Mouse (Mus musculus): ENCODE measurements at regions not wholly inside any gene's neighbourhood (a gene's known extent, or its start where the extent isn't known, plus 50 kb on each side); places are given as distances from the start of the nearest gene placed in this dataset.

DNA sequence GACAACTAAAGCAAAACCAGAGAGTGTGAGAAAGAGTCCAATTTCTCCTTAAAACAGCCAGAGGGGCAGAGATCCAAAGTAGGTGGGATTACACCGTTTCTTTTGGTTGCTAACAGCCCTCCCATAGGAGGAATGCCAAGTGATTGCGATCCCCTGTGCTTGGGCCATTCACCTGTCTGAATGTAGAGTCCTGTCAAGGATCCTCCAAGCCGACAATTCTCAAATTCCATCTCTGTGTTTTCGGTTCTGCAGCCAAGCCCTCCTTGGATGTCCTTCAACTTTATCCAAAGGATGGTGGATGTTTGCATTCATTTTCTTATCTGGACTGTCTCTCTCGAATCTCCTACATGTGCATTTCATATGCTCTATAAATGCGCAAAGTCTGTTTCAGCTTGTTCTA, 355.3 kb upstream of the Klf4 start:
- Histone ChIP-seq H3K4me1 (no peaks in the 10 kb centered on the region), H3K9me3 (replicated peaks) (no peaks in the 10 kb centered on the region), H3K4me3 (no peak overlapping the region), H3K36me3 (no peaks in the 10 kb centered on the region), H3K27me3 (ENCODE audit: low read depth, poor library complexity, severe bottlenecking) (no peaks in the 10 kb centered on the region), H3K27ac (no peak overlapping the region)
- 92% methylated on average over 6 of the region's 6 CpGs for WGBS
- no peak for DNase-seq (ENCODE audit: low spot score)

DNA sequence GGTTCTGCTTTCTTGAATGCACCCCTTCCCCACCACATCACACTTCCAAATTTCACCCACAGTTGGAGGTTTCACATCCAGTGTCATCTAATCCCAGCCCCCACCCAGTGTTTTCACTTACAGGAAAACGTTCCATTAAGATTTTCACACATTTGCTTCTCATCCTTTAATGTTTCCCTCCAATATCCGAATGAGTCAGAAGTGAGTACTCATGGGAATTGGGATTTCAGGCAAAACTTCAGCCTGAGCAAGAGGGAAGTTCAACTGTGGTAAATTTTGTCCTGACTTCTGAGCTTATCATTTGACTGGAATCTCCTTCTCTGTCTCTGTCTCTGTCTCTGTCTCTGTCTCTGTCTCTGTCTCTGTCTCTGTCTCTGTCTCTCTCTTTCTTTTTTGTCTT, 350.3 kb upstream of the Klf4 start:
- no peaks in the 10 kb centered on the region for H3K4me1 ChIP-seq
- WGBS = 58% methylated on average over 2 of the region's 2 CpGs
- no peak for DNase-seq (ENCODE audit: low spot score)
- H3K27me3 ChIP-seq (ENCODE audit: low read depth, poor library complexity, severe bottlenecking) = no peaks in the 10 kb centered on the region
- H3K9me3 ChIP-seq (replicated peaks) = no peaks in the 10 kb centered on the region
- H3K27ac ChIP-seq = no peak overlapping the region
- H3K36me3 ChIP-seq = no peaks in the 10 kb centered on the region
- H3K4me3 ChIP-seq = no peak overlapping the region

DNA sequence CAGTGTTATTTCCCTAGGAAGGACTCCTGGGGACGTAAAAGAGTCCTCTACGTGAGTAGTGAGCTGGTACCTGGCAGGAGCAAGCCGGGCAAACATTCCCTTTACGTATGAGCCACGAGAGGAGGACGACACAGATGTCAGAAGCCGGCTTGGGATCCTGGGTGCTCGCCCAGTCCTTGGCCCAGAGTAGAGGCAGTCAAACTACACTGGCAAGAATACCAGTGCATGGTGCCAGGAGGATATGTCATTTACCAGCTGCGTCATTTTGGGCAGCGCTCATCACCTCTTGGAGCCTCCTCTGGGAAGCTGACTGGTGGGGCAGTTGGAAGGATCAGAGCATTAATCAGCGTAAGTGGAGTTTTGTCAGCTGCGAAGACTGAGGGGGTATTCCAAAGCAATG, 343.0 kb upstream of the Klf4 start:
- Histone ChIP-seq H3K27ac (no peak overlapping the region), H3K4me3 (no peak overlapping the region), H3K27me3 (ENCODE audit: low read depth, poor library complexity, severe bottlenecking) (no peaks in the 10 kb centered on the region), H3K4me1 (no peaks in the 10 kb centered on the region), H3K9me3 (replicated peaks) (no peaks in the 10 kb centered on the region), H3K36me3 (no peaks in the 10 kb centered on the region)
- DNase-seq (ENCODE audit: low spot score) = no peak
- WGBS = 92% methylated on average over 12 of the region's 12 CpGs

DNA sequence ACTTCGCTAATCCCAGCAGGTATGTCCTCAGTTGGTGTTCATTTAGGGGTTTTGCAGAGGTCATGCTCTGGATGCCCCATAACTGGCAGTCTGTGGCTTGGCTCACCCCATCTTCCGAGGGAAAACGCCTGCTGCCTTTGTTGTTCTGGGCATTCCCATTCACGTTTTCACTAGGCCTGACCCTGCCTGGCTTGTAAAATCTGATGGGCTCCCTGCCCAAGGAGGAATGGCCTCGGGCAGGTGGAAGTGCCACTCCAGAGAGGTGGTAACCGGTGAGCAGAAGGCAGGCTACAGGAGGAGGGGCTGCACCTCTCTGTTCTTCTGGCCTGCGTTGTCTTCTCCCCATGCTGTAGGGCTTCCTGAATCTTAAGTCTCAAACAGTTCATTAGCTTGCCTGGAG, 342.6 kb upstream of the Klf4 start:
- no peak overlapping the region for H3K27ac ChIP-seq
- no peak overlapping the region for H3K4me3 ChIP-seq
- 79% methylated on average over 7 of the region's 7 CpGs for WGBS
- no peak for DNase-seq (ENCODE audit: low spot score)
- no peaks in the 10 kb centered on the region for H3K9me3 ChIP-seq (replicated peaks)
- H3K36me3 ChIP-seq = no peaks in the 10 kb centered on the region
- no peaks in the 10 kb centered on the region for H3K27me3 ChIP-seq (ENCODE audit: low read depth, poor library complexity, severe bottlenecking)
- no peaks in the 10 kb centered on the region for H3K4me1 ChIP-seq

DNA sequence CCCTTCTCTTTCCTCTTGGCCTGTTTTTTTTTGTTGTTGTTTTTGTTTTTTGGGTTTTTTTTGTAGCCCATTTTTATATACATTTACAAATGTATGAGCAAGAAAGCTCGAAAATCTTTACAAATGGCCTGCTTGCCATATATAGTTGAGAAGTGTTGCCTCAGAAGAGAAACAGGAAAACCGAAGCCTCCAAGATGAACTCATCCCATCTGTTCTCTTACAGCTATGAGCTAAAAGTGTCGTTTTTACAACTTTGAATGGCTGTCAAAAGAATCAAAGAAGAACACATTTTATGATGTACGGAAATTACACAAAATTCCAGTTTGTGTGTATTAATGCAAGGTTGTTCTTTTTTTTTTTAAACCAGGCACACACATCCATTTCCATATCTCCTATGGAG, 342.0 kb upstream of the Klf4 start:
- no peak for DNase-seq (ENCODE audit: low spot score)
- Histone ChIP-seq H3K4me1 (no peaks in the 10 kb centered on the region), H3K27ac (no peak overlapping the region), H3K27me3 (ENCODE audit: low read depth, poor library complexity, severe bottlenecking) (no peaks in the 10 kb centered on the region), H3K9me3 (replicated peaks) (no peaks in the 10 kb centered on the region), H3K36me3 (no peaks in the 10 kb centered on the region), H3K4me3 (no peak overlapping the region)
- WGBS = 87% methylated on average over 4 of the region's 4 CpGs

DNA sequence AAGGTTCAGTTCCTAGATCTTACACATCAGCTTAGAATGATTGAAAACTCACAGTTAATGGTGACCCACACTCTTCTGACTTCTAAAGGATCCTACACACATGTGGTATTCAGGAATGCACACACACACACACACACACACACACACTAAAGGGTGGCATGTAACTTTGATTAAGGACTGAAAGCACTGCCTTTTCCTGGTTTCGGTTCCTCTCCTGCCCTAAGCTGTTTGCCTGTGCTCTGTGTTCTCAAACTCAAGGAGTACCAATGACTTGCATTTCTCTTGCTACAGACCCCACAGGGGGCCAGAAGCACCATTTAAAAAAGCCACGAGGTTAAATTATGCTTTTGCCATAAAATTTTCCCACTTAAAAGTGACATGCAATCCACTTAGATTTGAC, 327.8 kb upstream of the Klf4 start:
- Histone ChIP-seq H3K36me3 (no peaks in the 10 kb centered on the region), H3K4me3 (no peak overlapping the region), H3K9me3 (replicated peaks) (no peaks in the 10 kb centered on the region), H3K27ac (no peak overlapping the region), H3K27me3 (ENCODE audit: low read depth, poor library complexity, severe bottlenecking) (no peaks in the 10 kb centered on the region), H3K4me1 (no peaks in the 10 kb centered on the region)
- DNase-seq (ENCODE audit: low spot score) = no peak
- WGBS = 70% methylated on average over 2 of the region's 2 CpGs

DNA sequence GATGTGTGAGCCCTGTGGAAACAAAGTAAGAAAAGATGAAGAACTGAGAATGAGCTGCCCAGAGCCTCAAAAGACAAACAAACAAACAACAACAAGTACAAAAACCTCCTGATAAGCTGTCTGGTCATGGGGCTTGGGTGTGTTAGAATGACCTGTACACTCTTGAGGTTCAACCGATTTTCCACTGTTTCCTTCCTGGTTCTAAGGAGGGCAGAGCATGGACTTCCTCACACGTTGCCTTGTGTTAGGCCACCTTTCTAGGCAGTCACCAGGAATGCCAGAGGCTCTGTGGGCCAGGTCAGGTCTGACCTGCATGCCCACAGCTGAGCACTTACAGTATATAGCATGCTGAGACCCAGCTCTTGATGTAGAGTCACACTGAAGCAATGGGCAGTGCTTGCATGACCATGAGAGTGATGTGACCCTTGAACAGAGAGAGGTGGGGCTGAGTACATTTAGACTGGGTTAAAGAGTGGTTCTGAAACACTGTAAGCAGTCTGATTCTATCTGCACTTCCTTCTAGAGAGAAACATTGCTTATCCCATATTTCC, 327.0 kb upstream of the Klf4 start:
- H3K36me3 ChIP-seq = no peaks in the 10 kb centered on the region
- no peaks in the 10 kb centered on the region for H3K27me3 ChIP-seq (ENCODE audit: low read depth, poor library complexity, severe bottlenecking)
- no peaks in the 10 kb centered on the region for H3K9me3 ChIP-seq (replicated peaks)
- DNase-seq (ENCODE audit: low spot score) = no peak
- no peaks in the 10 kb centered on the region for H3K4me1 ChIP-seq
- no peak overlapping the region for H3K4me3 ChIP-seq
- 79% methylated on average over 2 of the region's 2 CpGs for WGBS
- no peak overlapping the region for H3K27ac ChIP-seq

DNA sequence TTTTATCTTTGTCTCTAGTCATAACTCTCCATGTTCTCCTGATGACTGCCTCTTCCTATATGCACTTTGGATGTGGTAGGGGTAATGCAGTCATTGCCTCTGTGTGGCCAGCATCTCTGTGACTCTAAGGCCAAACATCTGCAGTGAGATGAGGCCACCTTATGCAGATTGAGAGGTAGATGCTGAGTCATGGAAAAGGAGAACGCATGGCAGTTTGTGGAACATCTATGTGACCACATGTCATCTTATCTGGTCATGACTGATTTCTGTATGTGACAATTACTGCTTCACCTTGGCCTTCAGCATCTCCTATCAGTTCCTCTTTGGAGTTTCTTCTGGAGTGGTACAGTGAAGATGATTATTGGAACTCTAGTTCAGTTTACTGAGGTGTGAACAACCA, 319.2 kb upstream of the Klf4 start:
- H3K4me1 ChIP-seq = no peaks in the 10 kb centered on the region
- WGBS = 100% methylated on average over 1 of the region's 1 CpGs
- DNase-seq (ENCODE audit: low spot score) = no peak
- no peaks in the 10 kb centered on the region for H3K9me3 ChIP-seq (replicated peaks)
- H3K36me3 ChIP-seq = no peaks in the 10 kb centered on the region
- no peaks in the 10 kb centered on the region for H3K27me3 ChIP-seq (ENCODE audit: low read depth, poor library complexity, severe bottlenecking)
- no peak overlapping the region for H3K27ac ChIP-seq
- H3K4me3 ChIP-seq = no peak overlapping the region

DNA sequence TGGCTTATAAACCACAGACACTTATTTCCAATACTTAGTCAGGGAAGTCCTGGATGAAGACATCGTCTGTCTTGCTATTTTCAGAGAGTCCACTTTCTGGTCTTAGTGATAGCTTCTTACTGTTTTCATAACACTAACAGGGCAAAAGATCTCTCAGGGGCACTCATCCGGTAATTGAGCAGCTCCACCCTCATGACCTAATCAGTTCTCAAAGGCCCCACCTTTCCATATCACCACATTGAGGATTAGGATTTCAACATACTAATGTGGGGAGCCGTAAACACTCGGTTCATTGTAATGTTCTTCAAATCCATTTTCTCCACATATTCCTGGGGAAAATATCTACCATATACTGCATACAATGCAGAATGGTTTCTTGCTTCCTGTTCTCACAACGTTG, 318.8 kb upstream of the Klf4 start:
- no peaks in the 10 kb centered on the region for H3K36me3 ChIP-seq
- 88% methylated on average over 5 of the region's 5 CpGs for WGBS
- H3K27ac ChIP-seq = no peak overlapping the region
- no peaks in the 10 kb centered on the region for H3K4me1 ChIP-seq
- no peaks in the 10 kb centered on the region for H3K9me3 ChIP-seq (replicated peaks)
- no peak overlapping the region for H3K4me3 ChIP-seq
- no peak for DNase-seq (ENCODE audit: low spot score)
- no peaks in the 10 kb centered on the region for H3K27me3 ChIP-seq (ENCODE audit: low read depth, poor library complexity, severe bottlenecking)

DNA sequence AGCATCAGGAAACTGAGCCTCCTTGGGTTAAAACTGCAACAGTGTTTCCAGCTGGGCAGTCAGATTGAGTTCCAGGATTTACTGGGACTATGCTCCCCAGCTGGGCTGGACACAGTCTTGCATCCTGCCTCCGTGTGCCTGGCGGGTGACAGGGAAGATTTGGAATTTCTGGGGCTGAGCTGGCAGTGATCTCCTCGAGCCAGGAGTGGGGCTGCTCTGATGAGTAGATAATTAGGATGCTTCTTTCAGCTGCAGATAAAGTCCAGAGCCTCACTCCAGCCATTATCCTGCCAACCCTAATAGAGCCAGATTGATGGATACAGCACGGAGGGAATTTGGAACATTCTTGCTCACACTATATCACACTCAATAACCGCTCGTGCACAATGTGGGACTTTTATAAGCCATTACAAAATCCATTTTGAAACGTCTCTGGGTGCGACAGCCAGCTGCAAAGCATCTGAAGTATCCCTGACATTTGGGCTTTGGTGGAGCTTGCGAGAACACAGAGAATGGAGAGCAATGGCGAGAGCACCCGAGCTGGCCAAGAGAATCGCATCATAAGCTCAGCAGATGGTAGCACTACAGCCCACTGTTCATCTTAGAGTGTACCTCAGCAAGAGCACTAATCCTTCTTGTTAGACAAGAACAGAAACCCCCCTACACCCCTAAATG, 311.6 kb upstream of the Klf4 start:
- no peak for DNase-seq (ENCODE audit: low spot score)
- 39% methylated on average over 12 of the region's 12 CpGs for whole genome bisulfite sequencing
- Histone ChIP-seq H3K36me3 (no peaks in the 10 kb centered on the region), H3K4me1 (no peaks in the 10 kb centered on the region), H3K27ac (no peak overlapping the region), H3K9me3 (replicated peaks) (no peaks in the 10 kb centered on the region), H3K4me3 (no peak overlapping the region), H3K27me3 (ENCODE audit: low read depth, poor library complexity, severe bottlenecking) (no peaks in the 10 kb centered on the region)

DNA sequence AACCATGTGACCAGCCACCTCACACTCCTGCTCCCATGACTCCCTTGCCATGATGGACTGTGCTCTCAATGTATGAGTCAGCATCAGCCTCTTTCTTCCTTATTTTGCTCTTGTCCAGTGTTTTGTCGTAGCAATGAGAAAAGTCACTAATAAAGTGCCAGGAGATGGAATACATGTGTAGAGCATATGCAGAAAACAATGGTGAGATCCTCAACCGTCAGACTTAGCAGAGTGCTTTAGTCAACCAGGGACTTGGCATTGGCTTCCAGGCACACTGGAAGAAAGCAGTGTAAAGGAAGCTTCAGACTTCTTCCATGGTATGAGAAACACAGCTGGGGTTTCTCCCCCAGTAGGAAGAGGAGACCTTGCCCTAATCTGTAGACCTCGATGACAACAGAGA, 306.3 kb upstream of the Klf4 start:
- Histone ChIP-seq H3K4me1 (no peaks in the 10 kb centered on the region), H3K4me3 (no peak overlapping the region), H3K36me3 (no peaks in the 10 kb centered on the region), H3K27ac (no peak overlapping the region), H3K9me3 (replicated peaks) (no peaks in the 10 kb centered on the region), H3K27me3 (ENCODE audit: low read depth, poor library complexity, severe bottlenecking) (no peaks in the 10 kb centered on the region)
- no peak for DNase-seq (ENCODE audit: low spot score)
- WGBS = 94% methylated on average over 3 of the region's 3 CpGs

DNA sequence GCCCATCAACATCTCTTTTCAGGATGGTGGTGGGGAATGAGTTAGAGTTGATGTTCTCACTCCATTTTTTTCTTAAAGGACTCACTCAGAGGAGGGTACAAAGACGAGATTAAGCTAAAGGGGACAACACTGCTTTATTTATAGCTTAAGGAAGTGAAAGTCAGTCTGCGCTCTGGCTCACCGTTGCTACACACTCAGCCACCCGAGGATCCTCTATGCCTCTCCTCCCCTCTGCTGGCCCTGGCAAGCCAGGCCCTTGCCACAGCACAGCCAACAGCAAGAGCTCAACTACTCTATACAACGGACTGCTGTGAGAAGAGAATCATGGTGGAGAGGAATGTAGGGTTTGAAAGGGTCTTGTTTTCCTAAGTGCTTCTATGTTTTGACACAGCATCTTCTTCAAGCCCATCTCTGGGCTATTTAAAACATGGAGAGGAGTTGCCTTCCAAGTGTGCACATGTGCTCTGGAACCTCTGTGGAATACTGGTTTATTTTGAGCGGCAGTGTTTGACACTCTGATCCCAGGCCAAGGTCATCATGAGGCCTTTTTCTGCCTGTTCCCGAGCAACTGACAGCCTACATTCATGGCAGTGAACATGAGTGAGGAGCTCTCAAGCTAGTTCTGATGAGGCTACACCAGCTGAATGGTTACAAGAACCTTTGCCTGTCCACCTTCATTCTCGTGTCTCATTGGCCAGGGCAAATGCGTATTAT, 291.9 kb upstream of the Klf4 start:
- no peak for DNase-seq (ENCODE audit: low spot score)
- Histone ChIP-seq H3K9me3 (replicated peaks) (no peaks in the 10 kb centered on the region), H3K4me3 (no peak overlapping the region), H3K27me3 (ENCODE audit: low read depth, poor library complexity, severe bottlenecking) (no peaks in the 10 kb centered on the region), H3K36me3 (no peaks in the 10 kb centered on the region), H3K27ac (no peak overlapping the region), H3K4me1 (no peaks in the 10 kb centered on the region)
- WGBS = 86% methylated on average over 9 of the region's 9 CpGs

DNA sequence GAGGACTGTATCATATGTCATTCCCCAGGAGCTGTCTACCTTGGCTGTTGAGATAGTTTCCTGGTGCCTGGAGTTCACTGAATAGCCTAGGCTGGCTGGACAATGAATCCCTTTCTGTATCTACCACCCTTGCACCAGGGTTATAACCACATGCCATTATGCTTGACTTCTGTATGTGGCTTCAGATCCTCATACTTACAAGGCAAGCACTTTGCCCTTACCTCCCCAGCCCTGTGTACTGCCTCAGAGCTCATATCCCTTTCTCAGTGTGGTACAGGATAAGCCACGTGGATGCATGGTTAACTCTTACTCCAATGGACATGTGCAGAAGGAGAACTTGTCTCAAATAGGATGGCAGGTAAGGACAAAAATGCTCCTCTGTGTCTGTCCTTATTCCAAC, 291.3 kb upstream of the Klf4 start:
- WGBS = 79% methylated on average over 1 of the region's 1 CpGs
- H3K27me3 ChIP-seq (ENCODE audit: low read depth, poor library complexity, severe bottlenecking) = no peaks in the 10 kb centered on the region
- H3K9me3 ChIP-seq (replicated peaks) = no peaks in the 10 kb centered on the region
- no peak overlapping the region for H3K4me3 ChIP-seq
- DNase-seq (ENCODE audit: low spot score) = no peak
- H3K4me1 ChIP-seq = no peaks in the 10 kb centered on the region
- no peak overlapping the region for H3K27ac ChIP-seq
- H3K36me3 ChIP-seq = no peaks in the 10 kb centered on the region
